Mouse (Mus musculus) stomach, embryonic 15.5 days (tissue): ENCODE results near the gene Rab30. TPM values are rescaled to one million over a fixed set of nuclear protein-coding genes. Genes with fewer than 3 reads are reported as not detected.
A peak's percentile ranks its signal among the peaks of the same experiment; 100 is the strongest.

Source experiments
- ATAC-seq: fragments of 200-750 bp; cut with Nextera tagmentation; 2 replicates; pipeline ENCODE4 v1.8.0; 2017; ENCODE audit warnings: low read depth, moderate number of reproducible peaks, moderate TSS enrichment; ENCODE audit not compliant: insufficient read depth, low FRiP score
- H3K27ac ChIP-seq: fragments of 300-500 bp; sonication (generic); 2 replicates; pipeline ENCODE4 v1.5.1; 2015; ENCODE audit warnings: mild to moderate bottlenecking, inconsistent platforms
- H3K27me3 ChIP-seq: fragments of 300-500 bp; sonication (generic); replicated peaks from 2 replicates; pipeline ENCODE4 v1.6.1; 2015; ENCODE audit warnings: inconsistent platforms
- H3K36me3 ChIP-seq: fragments of 300-500 bp; sonication (generic); 2 replicates; pipeline ENCODE4 v1.6.1; 2015; ENCODE audit warnings: inconsistent platforms
- H3K4me1 ChIP-seq: fragments of 300-500 bp; sonication (generic); 2 replicates; pipeline ENCODE4 v1.6.1; 2015; ENCODE audit warnings: inconsistent platforms
- H3K4me2 ChIP-seq: fragments of 300-500 bp; sonication (generic); 2 replicates; pipeline ENCODE4 v1.6.1; 2015; ENCODE audit warnings: mild to moderate bottlenecking, inconsistent platforms
- H3K4me3 ChIP-seq: fragments of 300-500 bp; sonication (generic); replicated peaks from 2 replicates; pipeline ENCODE4 v1.5.1; 2015; ENCODE audit warnings: inconsistent platforms
- H3K9ac ChIP-seq: fragments of 300-500 bp; sonication (generic); 2 replicates; pipeline ENCODE4 v1.6.1; 2015; ENCODE audit warnings: inconsistent platforms
- H3K9me3 ChIP-seq: fragments of 300-500 bp; sonication (generic); 2 replicates; pipeline ENCODE4 v1.6.1; 2016; ENCODE audit warnings: inconsistent platforms
- WGBS: fragments of 180-500 bp; shearing (Covaris S2); methylation state at CpG from one replicate; pipeline ENCODE4 v1.1.7; 2015; 5-methylcytosine and 5-hydroxymethylcytosine counted together
- polyA plus RNA-seq: library from polyadenylated mRNA; unstranded; fragments of >200 nt; fragmentation: Nextera tagmentation; extraction: Ambion mirVana; gene quantifications from 2 replicates; pipeline ENCODE4 v1.2.1, GENCODE M21; 2015

The Rab30 gene
- polyA plus RNA-seq, 1 experiment from 2014 or later, result 18.4 TPM

DNA sequence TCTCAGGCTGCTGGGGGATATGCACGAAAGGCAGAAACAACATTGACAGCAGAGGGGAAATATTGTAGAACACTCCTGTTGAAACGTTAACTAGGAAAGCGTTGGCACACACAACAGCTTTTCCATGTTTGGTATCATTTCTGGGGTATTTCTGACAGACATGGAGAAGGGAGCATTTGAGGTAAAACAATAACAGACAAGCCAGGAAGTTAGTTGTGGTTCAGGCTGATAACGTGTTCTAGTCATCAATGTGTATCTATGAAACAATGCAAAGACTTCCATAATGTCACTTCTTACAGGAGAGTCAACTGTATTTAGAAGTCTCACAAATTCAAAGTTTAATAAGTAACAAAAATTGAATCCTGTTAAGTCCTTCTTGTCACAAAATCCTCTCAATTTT is 130.2 kb downstream of the Rab30 start:
- Histone ChIP-seq H3K27me3 (no peaks in the 10 kb centered on the region), H3K9me3 (no peaks in the 10 kb centered on the region), H3K4me1 (peaks cover 12% of the 10 kb centered on the region), H3K27ac (no peak overlapping the region), H3K4me2 (no peak overlapping the region), H3K9ac (no peak overlapping the region), H3K4me3 (no peak overlapping the region), H3K36me3 (peaks cover 3% of the 10 kb centered on the region; the same call in 1 of the 2 replicates)
- no peak for ATAC-seq
- 85% methylated on average over 4 of the region's 4 CpGs for WGBS

DNA sequence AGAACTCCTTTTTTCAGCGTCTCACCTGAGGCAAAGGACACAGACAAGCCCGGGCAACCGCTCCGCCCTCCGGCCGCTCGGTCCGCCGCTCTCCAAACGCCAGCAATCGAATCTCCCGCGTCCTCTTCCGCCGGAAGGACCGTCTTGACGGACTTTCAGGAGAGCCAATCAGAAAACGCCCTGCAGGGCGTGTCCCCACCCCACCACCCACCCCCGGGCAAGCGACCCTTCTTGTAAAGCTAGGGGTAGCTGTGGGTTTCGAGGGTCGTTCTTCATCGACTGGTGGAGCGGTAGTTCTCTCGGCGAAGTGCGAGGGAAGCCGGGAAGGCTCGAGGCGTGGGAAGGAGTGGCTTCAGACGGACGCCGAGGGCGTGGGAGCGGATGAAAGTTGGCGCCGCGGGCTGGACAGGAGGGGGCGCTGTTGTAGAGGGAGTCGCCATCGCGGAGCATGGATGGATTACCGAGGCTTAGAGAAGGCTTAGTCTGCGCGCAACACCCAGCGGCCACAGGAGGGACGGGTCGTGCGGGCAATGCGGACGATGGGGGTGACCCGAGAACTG is 132.8 kb downstream of the Rab30 start, which contains the start of the genes Ddias and Prcp:
Gene Ddias, minus strand, starts transcription at position 132 of the 560 bp plus-strand sequence.
Gene Prcp, plus strand, starts transcription at position 355 of the 560 bp plus-strand sequence.
- no peaks in the 10 kb centered on the region for H3K27me3 ChIP-seq
- no peaks in the 10 kb centered on the region for H3K9me3 ChIP-seq
- H3K4me3 ChIP-seq, result peak within 1 kb of the TSS; percentile 71
- peak; percentile 80 for ATAC-seq
- H3K4me2 ChIP-seq, result peak within 1 kb of the TSS; percentile 77
- peak within 1 kb of the TSS; percentile 99 for H3K27ac ChIP-seq
- under 1% methylated on average over 53 of the region's 53 CpGs for WGBS
- peak within 1 kb of the TSS; percentile 51 for H3K9ac ChIP-seq
- H3K4me1 ChIP-seq, result peaks cover 12% of the 10 kb centered on the region
- no peaks in the 10 kb centered on the region for H3K36me3 ChIP-seq

DNA sequence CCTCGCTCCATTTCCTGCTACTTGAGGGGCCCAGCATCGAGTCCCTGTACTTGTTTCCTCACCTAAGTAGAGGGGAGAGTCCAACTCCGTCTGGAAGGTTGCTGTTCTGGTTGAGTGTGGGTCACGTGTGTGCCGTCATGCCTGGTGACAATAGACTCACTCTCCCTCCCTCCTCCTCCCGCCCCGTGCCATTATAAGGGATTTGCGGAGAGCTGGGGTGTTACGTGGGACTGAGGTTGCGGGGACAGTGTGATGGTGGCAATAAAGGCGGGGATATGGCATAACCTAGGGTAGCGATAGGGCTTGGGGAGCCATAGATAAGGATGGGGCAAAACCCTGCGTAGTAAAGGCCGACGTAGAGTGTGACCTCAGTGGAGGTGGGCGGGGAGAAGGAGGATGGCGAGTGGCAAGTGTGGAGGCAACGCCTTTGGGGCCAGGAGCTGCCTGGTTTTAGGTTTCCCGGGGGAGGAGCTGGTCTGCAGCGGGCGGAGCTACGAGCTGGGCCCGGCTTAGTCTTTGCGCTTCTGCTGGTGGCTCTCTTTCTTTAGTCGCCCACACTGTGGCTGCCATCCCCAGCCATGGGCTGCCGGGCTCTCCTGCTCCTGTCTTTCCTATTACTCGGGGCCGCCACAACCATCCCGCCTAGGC is 133.5 kb downstream of the Rab30 start:
- peak overlapping the region; percentile 71 for H3K4me3 ChIP-seq
- H3K9ac ChIP-seq, result peak overlapping the region; percentile 51
- ATAC-seq, result peak; percentile 93
- WGBS, result under 1% methylated on average over 29 of the region's 29 CpGs
- H3K4me1 ChIP-seq, result peaks cover 12% of the 10 kb centered on the region
- H3K27ac ChIP-seq, result peak overlapping the region; percentile 99
- H3K9me3 ChIP-seq, result no peaks in the 10 kb centered on the region
- no peaks in the 10 kb centered on the region for H3K27me3 ChIP-seq
- peak overlapping the region; percentile 77 for H3K4me2 ChIP-seq
- H3K36me3 ChIP-seq, result no peaks in the 10 kb centered on the region

DNA sequence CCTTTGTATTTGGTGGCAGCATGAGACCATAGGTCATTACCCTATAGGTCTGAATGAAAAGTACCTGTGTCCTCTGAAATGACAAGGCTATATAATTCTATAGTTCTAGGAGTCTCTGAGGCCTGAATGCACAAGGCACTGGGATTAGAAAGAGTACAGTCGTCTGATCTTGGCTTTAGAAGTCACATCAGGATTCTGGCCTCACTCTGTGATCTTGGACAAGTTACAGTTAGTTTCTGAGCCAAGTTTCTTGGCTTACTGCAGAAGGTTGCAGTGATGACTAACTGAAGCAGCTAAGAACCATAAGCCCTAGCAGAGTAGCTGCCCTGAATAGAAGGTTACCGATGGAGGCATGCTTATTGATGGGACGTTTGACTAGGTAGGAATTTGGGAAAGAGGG is 134.7 kb downstream of the Rab30 start:
- no peaks in the 10 kb centered on the region for H3K36me3 ChIP-seq
- 36% methylated on average over 3 of the region's 3 CpGs for WGBS
- H3K4me3 ChIP-seq, result peak overlapping the region; percentile 71; the same call in 1 of the 2 replicates
- H3K27me3 ChIP-seq, result no peaks in the 10 kb centered on the region
- no peak for ATAC-seq
- H3K9ac ChIP-seq, result no peak overlapping the region
- H3K4me2 ChIP-seq, result peak overlapping the region; percentile 77
- peaks cover 12% of the 10 kb centered on the region for H3K4me1 ChIP-seq
- peak overlapping the region; percentile 56; the same call in 1 of the 2 replicates for H3K27ac ChIP-seq
- no peaks in the 10 kb centered on the region for H3K9me3 ChIP-seq

DNA sequence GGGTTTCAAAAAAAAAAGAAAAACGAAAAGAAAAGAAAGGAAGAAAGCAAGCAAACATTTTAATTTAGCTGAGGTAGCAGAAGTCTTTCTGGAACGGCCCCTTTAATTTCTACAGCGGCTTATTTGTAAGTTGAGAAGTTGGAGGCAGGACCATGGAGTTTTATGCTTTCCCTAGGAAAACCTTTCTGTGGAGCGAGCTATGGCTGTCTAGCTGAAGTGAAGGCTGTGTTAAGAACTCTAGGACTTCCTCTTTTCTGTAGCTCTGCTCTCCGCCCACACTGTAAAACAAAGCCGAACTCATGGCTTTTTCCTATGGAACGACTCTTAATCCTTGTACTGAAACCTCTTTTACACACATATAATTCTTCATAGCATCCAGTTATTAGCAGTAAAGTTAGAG is 135.1 kb downstream of the Rab30 start:
- 20% methylated on average over 7 of the region's 7 CpGs for WGBS
- no peaks in the 10 kb centered on the region for H3K36me3 ChIP-seq
- H3K27ac ChIP-seq, result peak overlapping the region; percentile 61
- H3K4me3 ChIP-seq, result peak overlapping the region; percentile 19; the same call in 1 of the 2 replicates
- H3K27me3 ChIP-seq, result no peaks in the 10 kb centered on the region
- peaks cover 12% of the 10 kb centered on the region for H3K4me1 ChIP-seq
- peak overlapping the region; percentile 77 for H3K4me2 ChIP-seq
- H3K9ac ChIP-seq, result no peak overlapping the region
- no peak for ATAC-seq
- H3K9me3 ChIP-seq, result no peaks in the 10 kb centered on the region

DNA sequence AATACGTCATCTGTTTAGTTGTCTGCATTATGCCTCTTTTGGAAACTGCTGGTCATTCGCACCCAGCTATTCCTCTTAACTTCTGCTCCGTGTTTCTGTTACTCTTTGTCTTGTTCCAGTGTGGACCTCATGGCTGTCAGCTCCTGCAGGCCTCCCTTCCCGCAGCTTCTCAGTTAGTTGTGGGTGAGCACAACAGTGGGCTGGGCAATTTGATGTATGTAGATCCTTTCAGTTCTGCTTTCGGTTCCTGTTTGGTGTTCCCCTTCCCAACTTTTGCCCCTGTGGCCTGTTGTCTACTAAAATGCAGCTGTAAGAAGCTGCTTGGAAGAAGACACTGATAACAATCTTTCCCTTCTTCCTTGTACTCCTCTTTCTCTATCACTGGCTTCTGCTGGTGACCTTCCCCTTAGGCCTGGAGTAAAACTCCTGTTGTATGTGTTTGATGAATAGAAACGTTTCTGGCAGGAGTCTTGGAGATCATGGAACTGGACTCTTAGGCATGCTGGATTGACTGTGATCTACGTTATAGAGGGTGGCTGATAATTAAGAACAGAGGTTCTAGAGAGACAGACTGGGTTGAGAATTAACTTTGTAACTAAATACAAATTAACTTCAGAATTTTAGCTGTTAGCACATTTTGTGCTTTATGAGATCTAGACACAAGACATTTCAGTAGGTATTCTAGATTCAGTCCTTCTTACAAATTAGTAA is 137.3 kb downstream of the Rab30 start:
- no peak overlapping the region for H3K27ac ChIP-seq
- no peaks in the 10 kb centered on the region for H3K9me3 ChIP-seq
- peaks cover 7% of the 10 kb centered on the region for H3K4me1 ChIP-seq
- H3K27me3 ChIP-seq, result no peaks in the 10 kb centered on the region
- H3K36me3 ChIP-seq, result no peaks in the 10 kb centered on the region
- H3K9ac ChIP-seq, result no peak overlapping the region
- no peak overlapping the region for H3K4me3 ChIP-seq
- WGBS, result 74% methylated on average over 7 of the region's 7 CpGs
- no peak overlapping the region for H3K4me2 ChIP-seq
- no peak for ATAC-seq

DNA sequence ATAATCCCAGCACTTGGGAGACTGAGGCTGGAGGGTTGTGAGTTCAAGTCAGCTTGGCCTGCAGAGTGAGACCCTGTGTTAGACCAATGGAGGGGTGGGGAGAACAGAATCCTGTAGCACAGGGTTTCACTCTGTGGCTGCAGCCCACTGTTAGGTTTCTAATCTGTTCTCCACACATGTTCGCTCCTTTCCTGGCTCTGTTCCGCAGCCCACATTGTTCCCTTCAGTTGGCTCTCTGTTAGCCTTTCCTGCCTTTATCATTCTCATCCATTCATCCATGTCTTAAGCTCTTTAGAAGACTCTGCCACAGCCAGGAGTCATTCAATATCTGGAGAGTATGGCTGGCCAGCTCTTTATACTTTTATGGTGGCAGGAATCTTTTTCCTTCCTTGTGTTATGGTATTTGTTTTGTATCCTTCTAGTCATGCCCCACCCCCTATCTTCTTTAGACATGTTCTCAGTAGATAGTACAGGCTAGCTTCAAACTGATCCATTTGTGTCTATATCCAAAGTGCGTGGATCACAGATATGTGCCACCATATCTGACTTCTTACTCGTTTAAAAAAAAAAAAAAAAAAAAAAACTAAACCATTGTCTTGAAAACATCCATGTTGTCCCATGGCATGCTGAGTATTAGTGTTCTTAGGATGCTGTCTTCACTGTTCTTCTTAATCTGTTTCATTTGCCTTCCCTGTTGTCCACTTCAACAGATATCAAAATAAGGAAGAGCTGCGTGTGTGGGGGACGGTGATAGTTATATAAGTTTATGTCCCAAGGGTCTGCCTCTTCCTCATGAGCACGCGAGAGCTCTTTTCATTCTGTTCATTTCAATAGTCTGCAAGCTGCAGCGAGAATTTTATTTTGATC is 142.7 kb downstream of the Rab30 start:
- Histone ChIP-seq H3K4me1 (no peaks in the 10 kb centered on the region), H3K4me3 (no peak overlapping the region), H3K9me3 (no peaks in the 10 kb centered on the region), H3K27ac (no peak overlapping the region), H3K27me3 (no peaks in the 10 kb centered on the region), H3K36me3 (no peaks in the 10 kb centered on the region), H3K4me2 (no peak overlapping the region), H3K9ac (no peak overlapping the region)
- peak; percentile 56; the same call in 1 of the 2 replicates for ATAC-seq
- 80% methylated on average over 9 of the region's 9 CpGs for WGBS

DNA sequence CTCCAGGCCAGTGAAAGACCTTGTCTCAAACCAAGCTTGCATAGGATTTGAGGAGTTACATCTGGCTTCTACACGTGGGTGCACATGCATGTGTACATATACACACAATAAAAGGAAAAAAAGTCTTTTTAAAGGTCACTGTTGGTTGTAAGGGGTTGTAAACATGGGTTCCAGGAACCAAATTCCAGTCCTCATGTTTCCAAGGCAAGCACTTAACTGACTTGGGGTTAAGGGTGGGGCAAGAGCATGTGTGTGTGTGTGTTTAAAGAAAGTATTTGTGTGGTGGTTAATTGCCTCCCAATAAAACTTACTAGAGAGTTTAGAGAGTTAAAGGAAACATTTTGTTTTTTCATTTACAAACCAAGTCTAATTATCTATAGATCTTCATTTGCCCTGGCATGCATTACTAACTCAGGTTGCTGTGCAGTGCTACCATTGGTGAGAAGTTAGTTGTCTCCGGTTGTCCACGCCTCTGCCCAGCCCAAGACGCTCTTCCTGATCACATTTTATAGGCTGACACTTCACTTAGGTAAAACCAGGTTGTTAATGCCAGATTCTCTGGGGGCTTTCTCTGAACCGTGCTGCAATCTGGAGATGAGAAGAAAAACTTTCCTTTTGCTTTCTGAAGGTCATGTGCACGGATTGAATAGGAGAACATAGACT is 143.7 kb downstream of the Rab30 start:
- ATAC-seq, result no peak
- Histone ChIP-seq H3K9ac (no peak overlapping the region), H3K27ac (no peak overlapping the region), H3K4me1 (no peaks in the 10 kb centered on the region), H3K9me3 (no peaks in the 10 kb centered on the region), H3K27me3 (no peaks in the 10 kb centered on the region), H3K4me3 (no peak overlapping the region), H3K4me2 (no peak overlapping the region), H3K36me3 (no peaks in the 10 kb centered on the region)
- WGBS, result 76% methylated on average over 6 of the region's 6 CpGs

DNA sequence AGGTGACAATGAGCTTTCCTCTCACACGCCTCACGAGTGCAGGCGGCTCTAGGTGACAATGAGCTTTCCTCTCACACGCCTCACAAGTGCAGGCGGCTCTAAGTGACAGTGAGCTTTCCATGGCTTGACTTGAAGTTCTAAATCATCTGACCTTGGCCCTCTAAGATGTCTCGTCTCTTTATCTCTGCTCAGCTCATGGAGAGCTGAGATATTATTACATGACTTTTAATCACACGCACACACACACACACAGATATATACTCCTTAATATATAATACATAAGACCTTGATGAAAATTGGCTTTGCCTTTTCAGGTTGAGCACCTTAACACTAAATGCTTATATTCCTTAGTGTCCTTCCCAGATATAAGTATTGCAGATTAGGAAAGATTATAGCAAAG is 145.4 kb downstream of the Rab30 start:
- no peaks in the 10 kb centered on the region for H3K36me3 ChIP-seq
- H3K27ac ChIP-seq, result no peak overlapping the region
- no peaks in the 10 kb centered on the region for H3K9me3 ChIP-seq
- H3K9ac ChIP-seq, result no peak overlapping the region
- H3K27me3 ChIP-seq, result no peaks in the 10 kb centered on the region
- no peak overlapping the region for H3K4me3 ChIP-seq
- H3K4me2 ChIP-seq, result no peak overlapping the region
- ATAC-seq, result no peak
- 79% methylated on average over 7 of the region's 7 CpGs for WGBS
- H3K4me1 ChIP-seq, result no peaks in the 10 kb centered on the region

DNA sequence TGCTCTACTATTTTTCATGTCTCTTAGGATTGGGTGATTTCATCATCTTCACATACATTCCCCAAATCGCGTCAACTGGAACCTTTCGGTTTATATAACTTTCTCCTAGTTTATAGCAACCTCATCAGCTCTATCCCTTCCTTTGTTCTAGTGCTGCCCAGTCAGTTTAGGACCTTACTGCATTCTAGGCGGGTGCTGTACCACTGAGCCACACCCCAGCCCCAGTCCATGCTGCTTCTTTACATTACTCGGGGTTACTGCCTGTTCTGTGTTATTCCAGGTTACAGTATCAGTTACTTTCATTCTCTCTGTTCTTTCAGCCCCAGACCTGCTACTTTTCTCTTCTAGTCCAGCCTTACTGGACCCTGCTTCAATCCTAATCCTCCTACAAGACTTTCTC is 145.8 kb downstream of the Rab30 start:
- no peak overlapping the region for H3K27ac ChIP-seq
- no peak overlapping the region for H3K9ac ChIP-seq
- 82% methylated on average over 5 of the region's 5 CpGs for WGBS
- H3K9me3 ChIP-seq, result no peaks in the 10 kb centered on the region
- no peak for ATAC-seq
- H3K4me2 ChIP-seq, result no peak overlapping the region
- H3K4me3 ChIP-seq, result no peak overlapping the region
- no peaks in the 10 kb centered on the region for H3K27me3 ChIP-seq
- H3K4me1 ChIP-seq, result no peaks in the 10 kb centered on the region
- no peaks in the 10 kb centered on the region for H3K36me3 ChIP-seq

DNA sequence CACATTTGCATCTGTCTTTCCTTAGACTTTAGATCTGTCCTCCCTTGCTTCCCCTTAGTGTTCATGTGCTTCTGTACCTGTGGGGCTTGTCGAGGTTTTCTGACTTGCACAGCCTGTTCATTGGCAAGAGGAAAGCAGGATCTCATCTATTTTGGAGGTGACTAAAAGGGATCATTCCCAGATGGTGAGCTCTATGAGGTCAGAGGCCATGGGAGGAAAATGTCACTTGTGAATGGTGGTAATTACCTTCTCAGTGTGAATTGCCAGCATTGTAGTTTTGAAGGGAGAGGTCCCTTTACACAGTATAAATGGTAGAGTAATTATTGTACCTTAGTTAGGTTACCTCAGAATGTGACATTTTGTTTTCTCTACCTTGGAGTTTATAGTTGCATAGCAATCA is 148.8 kb downstream of the Rab30 start:
- Histone ChIP-seq H3K4me1 (no peaks in the 10 kb centered on the region), H3K4me3 (no peak overlapping the region)
- WGBS, result 45% methylated on average over 1 of the region's 1 CpGs

More for the DNA sequence above, 148.8 kb downstream of the Rab30 start:
- no peak overlapping the region for H3K4me2 ChIP-seq
- ATAC-seq, result no peak
- H3K27me3 ChIP-seq, result no peaks in the 10 kb centered on the region
- H3K9ac ChIP-seq, result no peak overlapping the region
- H3K9me3 ChIP-seq, result no peaks in the 10 kb centered on the region
- no peaks in the 10 kb centered on the region for H3K36me3 ChIP-seq
- H3K27ac ChIP-seq, result no peak overlapping the region
